Mouse (Mus musculus) E14TG2a.4 (cell line): ENCODE results near the gene Bfsp2.

Experiments used
- H3K27me3 ChIP-seq: 2 replicates; pipeline ENCODE4 v1.6.1; 2014; ENCODE audit warnings: low read length, control low read depth; ENCODE audit not compliant: insufficient read depth
- H3K36me3 ChIP-seq: 2 replicates; pipeline ENCODE4 v1.6.1; 2014; ENCODE audit warnings: low read length, control low read depth; ENCODE audit not compliant: insufficient read depth
- H3K4me1 ChIP-seq: replicated peaks from 2 replicates; pipeline ENCODE4 v1.6.1; 2014; ENCODE audit warnings: low read depth, low read length, control low read depth
- H3K4me3 ChIP-seq: replicated peaks from 2 replicates; pipeline ENCODE4 v1.5.1; 2014; ENCODE audit warnings: mild to moderate bottlenecking, low read length
- H3K9me3 ChIP-seq: 2 replicates; pipeline ENCODE4 v1.6.1; 2014; ENCODE audit warnings: low read length, control low read depth
- CTCF ChIP-seq: conservative IDR thresholded peaks from 2 replicates; pipeline ENCODE4 v1.5.1; 2014; ENCODE audit warnings: low read length
- NANOG ChIP-seq: IDR thresholded peaks from 2 replicates; pipeline ENCODE4 v1.6.1; 2014; ENCODE audit warnings: borderline replicate concordance, low read length, mixed read lengths
- POU5F1 ChIP-seq: IDR thresholded peaks from 2 replicates; pipeline ENCODE4 v1.6.1; 2014; ENCODE audit warnings: low read length, borderline replicate concordance

Gene Bfsp2

DNA sequence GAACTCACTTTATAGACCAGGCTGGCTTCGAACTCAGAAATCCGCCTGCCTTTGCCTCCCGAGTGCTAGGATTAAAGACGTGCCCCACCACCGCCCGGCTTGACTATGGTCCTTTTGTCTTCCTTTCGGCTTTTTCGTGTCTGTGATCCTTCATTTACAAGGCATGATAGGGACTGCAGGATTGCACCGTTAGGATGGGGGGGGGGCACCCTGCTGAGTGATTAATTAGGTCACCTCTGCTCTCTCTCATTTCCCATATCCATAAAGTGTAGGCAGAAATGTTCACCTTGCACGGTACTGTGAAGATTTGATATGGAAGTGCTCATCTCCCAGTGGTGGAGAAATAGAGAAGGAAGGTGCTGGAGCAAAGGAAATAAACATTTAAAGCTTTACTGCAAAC is 101.5 kb downstream of the Bfsp2 start:
- TF ChIP-seq CTCF (no peak), NANOG (no peak), POU5F1 (no peak)
- H3K27me3 ChIP-seq = no peaks in the 10 kb centered on the region; the same call in 1 of the 2 replicates
- no peaks in the 10 kb centered on the region for H3K36me3 ChIP-seq
- peaks cover 39% of the 10 kb centered on the region for H3K4me1 ChIP-seq
- H3K9me3 ChIP-seq = no peaks in the 10 kb centered on the region
- H3K4me3 ChIP-seq = no peak overlapping the region

DNA sequence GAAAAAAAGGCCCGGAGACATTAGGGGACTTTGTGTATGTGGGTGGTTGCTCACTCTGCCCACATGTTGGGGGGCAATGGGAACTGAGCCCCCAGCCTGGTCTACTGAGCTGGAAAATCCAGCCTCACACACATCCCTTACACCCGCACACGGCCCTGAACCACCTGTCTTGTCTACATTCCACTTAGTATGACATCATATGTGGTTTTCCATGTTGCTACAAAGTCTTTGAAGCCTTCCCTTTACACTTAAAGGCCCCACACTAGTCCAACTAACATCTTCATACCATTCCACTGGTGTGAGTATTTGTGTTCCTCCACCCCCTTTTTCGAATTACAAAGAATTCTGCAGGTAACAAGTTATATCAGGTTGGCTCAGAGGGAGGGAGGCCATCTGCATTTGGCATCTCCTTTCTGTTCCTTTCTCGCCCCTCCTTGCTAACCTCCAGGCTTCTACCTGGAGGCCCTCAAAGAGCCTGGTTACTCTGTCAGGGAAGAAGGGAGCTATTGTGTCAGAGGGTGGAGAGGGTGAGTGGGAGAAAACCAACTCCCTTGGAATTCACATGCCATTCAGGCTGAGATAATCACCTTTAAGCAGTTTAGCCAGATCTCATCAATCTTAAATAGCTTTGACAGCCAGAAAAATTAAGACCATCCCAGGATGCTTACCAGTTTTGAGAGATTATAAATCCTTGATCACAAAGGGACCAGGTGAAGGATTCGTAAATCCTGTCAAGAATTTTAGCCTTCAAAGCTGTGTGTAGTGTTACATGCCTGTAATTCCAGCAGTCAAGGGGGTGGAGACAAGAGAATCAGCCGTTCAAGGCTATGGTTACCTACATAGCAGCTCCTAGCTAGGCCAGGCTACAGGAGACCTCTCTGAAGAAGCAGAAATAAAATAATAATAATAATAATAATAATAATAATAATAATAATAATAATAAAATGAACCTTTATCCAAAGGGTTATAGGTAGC is 103.6 kb downstream of the Bfsp2 start:
- Histone ChIP-seq H3K27me3 (no peaks in the 10 kb centered on the region), H3K4me1 (peaks cover 58% of the 10 kb centered on the region), H3K9me3 (no peaks in the 10 kb centered on the region), H3K4me3 (no peak overlapping the region), H3K36me3 (no peaks in the 10 kb centered on the region)
- no peak for TF ChIP-seq CTCF
- TF ChIP-seq POU5F1 = no peak
- TF ChIP-seq NANOG = no peak
